Mouse (Mus musculus) lung, embryonic 15.5 days (tissue): Measurements from ENCODE around the gene Agpat4. TPM values are rescaled to one million over a fixed set of nuclear protein-coding genes. Genes with fewer than 3 reads are reported as not detected.

Experiments
- ATAC-seq: fragments of 200-750 bp; cut with Nextera tagmentation; 2 replicates; pipeline ENCODE4 v1.8.0; 2017; ENCODE audit warnings: moderate number of reproducible peaks, borderline replicate concordance; ENCODE audit not compliant: low FRiP score, low TSS enrichment; ENCODE audit errors: extremely low read depth
- H3K27ac ChIP-seq: fragments of 300-500 bp; sonication (generic); 2 replicates; pipeline ENCODE4 v1.5.1; 2015; ENCODE audit warnings: moderate library complexity, mild to moderate bottlenecking, inconsistent platforms
- H3K27me3 ChIP-seq: fragments of 300-500 bp; sonication (generic); 2 replicates; pipeline ENCODE4 v1.6.1; 2015; ENCODE audit warnings: inconsistent platforms
- H3K36me3 ChIP-seq: fragments of 300-500 bp; sonication (generic); 2 replicates; pipeline ENCODE4 v1.6.1; 2015; ENCODE audit warnings: inconsistent platforms
- H3K4me1 ChIP-seq: fragments of 300-500 bp; sonication (generic); 2 replicates; pipeline ENCODE4 v1.6.1; 2015; ENCODE audit warnings: inconsistent platforms
- H3K4me2 ChIP-seq: fragments of 300-500 bp; sonication (generic); 2 replicates; pipeline ENCODE4 v1.6.1; 2015; ENCODE audit warnings: inconsistent platforms, mild to moderate bottlenecking, moderate library complexity
- H3K4me3 ChIP-seq: fragments of 300-500 bp; sonication (generic); 2 replicates; pipeline ENCODE4 v1.5.1; 2015; ENCODE audit warnings: mild to moderate bottlenecking, inconsistent platforms
- H3K9ac ChIP-seq: fragments of 300-500 bp; sonication (generic); 2 replicates; pipeline ENCODE4 v1.6.1; 2015; ENCODE audit warnings: inconsistent platforms
- H3K9me3 ChIP-seq: fragments of 300-500 bp; sonication (generic); 2 replicates; pipeline ENCODE4 v1.6.1; 2016; ENCODE audit warnings: inconsistent platforms
- WGBS: fragments of 180-500 bp; shearing (Covaris S2); methylation state at CpG from one replicate; pipeline ENCODE4 v1.1.7; 2015; 5-methylcytosine and 5-hydroxymethylcytosine counted together
- polyA plus RNA-seq: library from polyadenylated mRNA; unstranded; fragments of >200 nt; fragmentation: Nextera tagmentation; extraction: Ambion mirVana; gene quantifications from 2 replicates; pipeline ENCODE4 v1.2.1, GENCODE M21; 2015

Gene Agpat4
- 38.8 and 43.7 TPM in 2 replicates for polyA plus RNA-seq

- Histone ChIP-seq H3K9me3 (no peaks in the 10 kb centered on the region), H3K9ac (peak within 1 kb of the TSS; percentile 65), H3K4me1 (peaks cover 20% of the 10 kb centered on the region), H3K36me3 (no peaks in the 10 kb centered on the region), H3K4me3 (peak within 1 kb of the TSS; percentile 72), H3K27ac (peak within 1 kb of the TSS; percentile 96), H3K27me3 (no peaks in the 10 kb centered on the region), H3K4me2 (peak within 1 kb of the TSS; percentile 97)
- WGBS = under 1% methylated on average over 13 of the region's 13 CpGs
- peak; percentile 72 for ATAC-seq
These were observed at the start of gene Agpat4 for GRCm38 (mm10) chr17:12118561-12118925. Gene Agpat4 (plus strand): TSS chr17:12118704.

- ATAC-seq = no peak
- 76% methylated on average over 2 of the region's 2 CpGs for WGBS
- H3K9me3 ChIP-seq = no peaks in the 10 kb centered on the region
- H3K36me3 ChIP-seq = no peaks in the 10 kb centered on the region
- no peak overlapping the region for H3K27ac ChIP-seq
- H3K9ac ChIP-seq = no peak overlapping the region
- H3K4me1 ChIP-seq = peaks cover 10% of the 10 kb centered on the region
- no peak overlapping the region for H3K4me2 ChIP-seq
- no peaks in the 10 kb centered on the region for H3K27me3 ChIP-seq
- no peak overlapping the region for H3K4me3 ChIP-seq
These were observed 41.7 kb upstream of the Agpat4 start for GRCm38 (mm10) chr17:12076816-12077215.

- Histone ChIP-seq H3K27ac (no peak overlapping the region), H3K4me3 (no peak overlapping the region), H3K4me2 (peak overlapping the region; percentile 39)
These were observed 37.6 kb upstream of the Agpat4 start for GRCm38 (mm10) chr17:12080656-12081495.

GRCm38 (mm10) chr17:12082201-12082600 is 36.3 kb upstream of the Agpat4 start:
- H3K4me3 ChIP-seq = no peak overlapping the region
- no peaks in the 10 kb centered on the region for H3K36me3 ChIP-seq
- peaks cover 10% of the 10 kb centered on the region for H3K4me1 ChIP-seq
- no peaks in the 10 kb centered on the region for H3K9me3 ChIP-seq
- H3K27ac ChIP-seq = no peak overlapping the region
- WGBS = 69% methylated on average over 5 of the region's 5 CpGs
- ATAC-seq = no peak
- H3K9ac ChIP-seq = no peak overlapping the region
- H3K27me3 ChIP-seq = no peaks in the 10 kb centered on the region
- H3K4me2 ChIP-seq = no peak overlapping the region

More at GRCm38 (mm10) chr17:12080656-12081495, 37.6 kb upstream of the Agpat4 start:
- Histone ChIP-seq H3K27me3 (no peaks in the 10 kb centered on the region), H3K9me3 (no peaks in the 10 kb centered on the region), H3K4me1 (peaks cover 10% of the 10 kb centered on the region), H3K9ac (no peak overlapping the region), H3K36me3 (no peaks in the 10 kb centered on the region)
- ATAC-seq = 0 out of 2 replicates have a peak, but pooled peaks have one; percentile 39
- 21% methylated on average over 20 of the region's 20 CpGs for WGBS

- whole genome bisulfite sequencing = 67% methylated on average over 5 of the region's 5 CpGs
- H3K27me3 ChIP-seq = no peaks in the 10 kb centered on the region
- no peak for ATAC-seq
These were observed 28.1 kb upstream of the Agpat4 start for GRCm38 (mm10) chr17:12090261-12090927.

GRCm38 (mm10) chr17:12092901-12093564 is 25.5 kb upstream of the Agpat4 start:
- Histone ChIP-seq H3K27me3 (no peaks in the 10 kb centered on the region), H3K4me1 (no peaks in the 10 kb centered on the region), H3K9ac (no peak overlapping the region), H3K4me2 (no peak overlapping the region), H3K9me3 (no peaks in the 10 kb centered on the region), H3K36me3 (no peaks in the 10 kb centered on the region), H3K27ac (no peak overlapping the region), H3K4me3 (no peak overlapping the region)
- 82% methylated on average over 6 of the region's 6 CpGs for WGBS
- no peak for ATAC-seq

More at GRCm38 (mm10) chr17:12090261-12090927, 28.1 kb upstream of the Agpat4 start:
- Histone ChIP-seq H3K4me2 (no peak overlapping the region), H3K4me1 (no peaks in the 10 kb centered on the region), H3K27ac (no peak overlapping the region), H3K9ac (no peak overlapping the region), H3K36me3 (no peaks in the 10 kb centered on the region), H3K4me3 (no peak overlapping the region), H3K9me3 (no peaks in the 10 kb centered on the region)

GRCm38 (mm10) chr17:12094016-12094415 is 24.5 kb upstream of the Agpat4 start:
- no peak overlapping the region for H3K27ac ChIP-seq
- H3K9me3 ChIP-seq = no peaks in the 10 kb centered on the region
- no peak overlapping the region for H3K4me3 ChIP-seq
- H3K4me1 ChIP-seq = no peaks in the 10 kb centered on the region
- no peaks in the 10 kb centered on the region for H3K36me3 ChIP-seq
- no peak overlapping the region for H3K9ac ChIP-seq
- H3K4me2 ChIP-seq = no peak overlapping the region
- WGBS = 97% methylated on average over 1 of the region's 1 CpGs
- H3K27me3 ChIP-seq = no peaks in the 10 kb centered on the region
- ATAC-seq = no peak

GRCm38 (mm10) chr17:12094827-12095590 is 23.5 kb upstream of the Agpat4 start:
- H3K27ac ChIP-seq = 0 out of 2 replicates have a peak overlapping the region, but pooled peaks have one; percentile 12
- H3K27me3 ChIP-seq = no peaks in the 10 kb centered on the region
- H3K9me3 ChIP-seq = no peaks in the 10 kb centered on the region
- no peak overlapping the region for H3K4me2 ChIP-seq
- 61% methylated on average over 9 of the region's 9 CpGs for WGBS
- no peak for ATAC-seq
- no peaks in the 10 kb centered on the region for H3K36me3 ChIP-seq
- no peak overlapping the region for H3K9ac ChIP-seq
- no peak overlapping the region for H3K4me3 ChIP-seq
- H3K4me1 ChIP-seq = no peaks in the 10 kb centered on the region

GRCm38 (mm10) chr17:12099415-12099814 is 19.1 kb upstream of the Agpat4 start:
- no peaks in the 10 kb centered on the region for H3K36me3 ChIP-seq
- no peaks in the 10 kb centered on the region for H3K9me3 ChIP-seq
- no peak for ATAC-seq
- no peak overlapping the region for H3K4me2 ChIP-seq
- H3K27me3 ChIP-seq = no peaks in the 10 kb centered on the region
- H3K4me1 ChIP-seq = no peaks in the 10 kb centered on the region
- no peak overlapping the region for H3K27ac ChIP-seq
- no peak overlapping the region for H3K9ac ChIP-seq
- H3K4me3 ChIP-seq = no peak overlapping the region

GRCm38 (mm10) chr17:12102326-12102725 is 16.2 kb upstream of the Agpat4 start:
- Histone ChIP-seq H3K9me3 (no peaks in the 10 kb centered on the region), H3K4me1 (no peaks in the 10 kb centered on the region), H3K4me2 (no peak overlapping the region), H3K4me3 (no peak overlapping the region), H3K9ac (no peak overlapping the region), H3K27ac (no peak overlapping the region), H3K27me3 (no peaks in the 10 kb centered on the region), H3K36me3 (no peaks in the 10 kb centered on the region)
- ATAC-seq = no peak
- 91% methylated on average over 10 of the region's 10 CpGs for WGBS

GRCm38 (mm10) chr17:12103781-12104180 is 14.7 kb upstream of the Agpat4 start:
- Histone ChIP-seq H3K9me3 (no peaks in the 10 kb centered on the region), H3K27me3 (no peaks in the 10 kb centered on the region), H3K27ac (no peak overlapping the region), H3K9ac (no peak overlapping the region), H3K36me3 (no peaks in the 10 kb centered on the region), H3K4me1 (no peaks in the 10 kb centered on the region), H3K4me3 (no peak overlapping the region), H3K4me2 (no peak overlapping the region)
- WGBS = 78% methylated on average over 6 of the region's 6 CpGs
- ATAC-seq = no peak
